16 mouse cellular contexts compared by ENCODE assay signal in genomic region chr15:80162401-80162964, GRCm38 (mm10). TPM values are rescaled to one million over a fixed set of nuclear protein-coding genes. Genes with fewer than 3 reads are reported as not detected.
DNase-seq lines count a peak whose midpoint lies in the region; ATAC-seq and TF ChIP-seq lines count a peak whose summit lies in the region.
"Had no signal": no experiment of that assay in that cellular context is flagged by ENCODE, and none has a peak within 500 bp of the region (broad histone marks: within the 10 kb centered on the region; RNA-seq: fewer than 3 reads in every experiment).

No protein-coding gene starts in this region.

- H3K27ac ChIP-seq in hindbrain, embryonic 10.5 days, result 0 out of 2 replicates have a peak overlapping the region, but pooled peaks have one; percentile 8
- H3K27ac ChIP-seq in hindbrain, embryonic 11.5 days (ENCODE audit: low read depth, low read length), result no peak overlapping the region
- peak overlapping the region; percentile 42; the same call in 1 of the 2 replicates for H3K27ac ChIP-seq in olfactory bulb, adult 2 months (ENCODE audit: insufficient read depth, low read depth, low read length)
- H3K27ac ChIP-seq: embryonic facial prominence, embryonic 10.5 days; heart, embryonic 10.5 days; hindbrain, embryonic 14.5 days; intestine, embryonic 15.5 days had no signal

- WGBS in hindbrain, embryonic 10.5 days, result 82% methylated on average over 4 of the region's 4 CpGs
- WGBS in hindbrain, embryonic 11.5 days, result 83% methylated on average over 4 of the region's 4 CpGs
- 88% methylated on average over 4 of the region's 4 CpGs for WGBS in olfactory bulb, adult 2 months

- DNase-seq in cerebellum, adult 11-12 months, result peak; percentile 70
- no peak for DNase-seq in hindbrain, embryonic 10.5 days (ENCODE audit: low spot score)
- no peak for DNase-seq in hindbrain, embryonic 11.5 days (ENCODE audit: low spot score)
- peak; percentile 49 to 58 for DNase-seq in cerebellum, postnatal 14 days
- no peak for DNase-seq in kidney, adult 8-10 months
- DNase-seq: gastrocnemius, postnatal 25 days; heart, postnatal 10 days; heart, postnatal 4 days had no signal

- H3K36me3 ChIP-seq in hindbrain, embryonic 10.5 days, result peaks cover 62% of the 10 kb centered on the region
- peaks cover 10% of the 10 kb centered on the region for H3K36me3 ChIP-seq in hindbrain, embryonic 11.5 days (ENCODE audit: control insufficient read depth, insufficient read depth, low read length)

- no peak overlapping the region for H3K4me3 ChIP-seq in hindbrain, embryonic 10.5 days
- H3K4me3 ChIP-seq in hindbrain, embryonic 11.5 days (ENCODE audit: low read depth, low read length), result no peak overlapping the region
- H3K4me3 ChIP-seq in olfactory bulb, adult 2 months (ENCODE audit: insufficient read depth, low read depth, low read length), result no peak overlapping the region
- H3K4me3 ChIP-seq: embryonic facial prominence, embryonic 10.5 days; gastrocnemius, adult 2 months; heart, embryonic 10.5 days; intestine, embryonic 15.5 days had no signal

- no peaks in the 10 kb centered on the region for H3K27me3 ChIP-seq in hindbrain, embryonic 10.5 days (ENCODE audit: insufficient read depth, poor library complexity, severe bottlenecking)
- H3K27me3 ChIP-seq in hindbrain, embryonic 11.5 days (ENCODE audit: control insufficient read depth, insufficient read depth, low read length), result no peaks in the 10 kb centered on the region
- H3K27me3 ChIP-seq: intestine, embryonic 15.5 days had no signal

- H3K9ac ChIP-seq in hindbrain, embryonic 11.5 days (ENCODE audit: low read depth, low read length), result no peak overlapping the region
- H3K9ac ChIP-seq: hindbrain, embryonic 14.5 days; intestine, embryonic 15.5 days had no signal

- H3K4me1 ChIP-seq in hindbrain, embryonic 10.5 days (replicated peaks), result peaks cover 56% of the 10 kb centered on the region
- 0 out of 2 replicates have a peak, but pooled peaks cover 3% of the 10 kb centered on the region for H3K4me1 ChIP-seq in hindbrain, embryonic 11.5 days (replicated peaks; ENCODE audit: control insufficient read depth, insufficient read depth, low read length)
- peaks cover 43% of the 10 kb centered on the region for H3K4me1 ChIP-seq in olfactory bulb, adult 2 months (ENCODE audit: control insufficient read depth, insufficient read depth, low read length)

- ATAC-seq in cerebellum, adult (ENCODE audit: insufficient number of reproducible peaks, low FRiP score, low TSS enrichment), result no peak
- no peak for ATAC-seq in hindbrain, embryonic 11.5 days (ENCODE audit: low FRiP score)
- ATAC-seq: forebrain, embryonic 14.5 days; intestine, embryonic 15.5 days had no signal

- no peak overlapping the region for H3K4me2 ChIP-seq in hindbrain, embryonic 11.5 days (replicated peaks; ENCODE audit: low read depth, low read length)
- H3K4me2 ChIP-seq: hindbrain, embryonic 14.5 days; intestine, embryonic 15.5 days had no signal

- no peak for TF ChIP-seq POLR2A in olfactory bulb, adult 2 months (IDR thresholded peaks at IDR 0.05; ENCODE audit: insufficient read depth, low read depth, low read length)

- H3K9me3 ChIP-seq in hindbrain, embryonic 10.5 days, result no peaks in the 10 kb centered on the region
- H3K9me3 ChIP-seq in hindbrain, embryonic 11.5 days (ENCODE audit: control insufficient read depth, low read length), result no peaks in the 10 kb centered on the region
- H3K9me3 ChIP-seq: embryonic facial prominence, embryonic 10.5 days; heart, embryonic 10.5 days; intestine, embryonic 15.5 days had no signal

- TF ChIP-seq CTCF in olfactory bulb, adult 2 months (IDR thresholded peaks at IDR 0.05; ENCODE audit: insufficient read depth, low read depth, low read length), result no peak

RNA-seq across cellular contexts. Expression of gene Mgat3, which starts 11.0 kb away (rescaled TPM):
- polyA plus RNA-seq in hindbrain, embryonic 10.5 days (2016; fragmentation: Nextera tagmentation; extraction: Ambion mirVana), result 6.3 and 8.6 TPM in 2 replicates
- 9.6 and 9.8 TPM in 2 replicates for polyA plus RNA-seq in hindbrain, embryonic 11.5 days (2014; fragmentation: Nextera tagmentation; extraction: Ambion mirVana)
- 65.1 TPM in 1 of 2 replicates, not detected in the other for polyA plus RNA-seq in olfactory bulb, adult 2 months (2012; ENCODE audit: insufficient read depth, insufficient read length, low replicate concordance, missing spikeins)

RNA-seq across cellular contexts. Expression of gene Tab1, which starts 29.6 kb away (rescaled TPM):
- polyA plus RNA-seq in hindbrain, embryonic 10.5 days (2016; fragmentation: Nextera tagmentation; extraction: Ambion mirVana), result 41.3 and 42.8 TPM in 2 replicates
- polyA plus RNA-seq in hindbrain, embryonic 11.5 days (2014; fragmentation: Nextera tagmentation; extraction: Ambion mirVana), result 21.6 and 24.7 TPM in 2 replicates
- polyA plus RNA-seq in olfactory bulb, adult 2 months (2012; ENCODE audit: insufficient read depth, insufficient read length, low replicate concordance, missing spikeins), result not detected in 2 replicates

Comparison
In these comparisons a context has a peak if more than half of its experiments do, and no peak if none do; other contexts are left out.
1. DNase-seq: peak in cerebellum, adult 11-12 months (single experiment) and cerebellum, postnatal 14 days (2 of 2); none in hindbrain, embryonic 10.5 days (single experiment), hindbrain, embryonic 11.5 days (single experiment) and kidney, adult 8-10 months (0 of 2).